Mouse (Mus musculus) cerebellum, adult 8-10 months (tissue): ENCODE data around the gene Sit1.

Experiments used
- DNase-seq: peaks from one replicate; pipeline ENCODE4 v3.0.0; 2022

Sit1 gene

DNA sequence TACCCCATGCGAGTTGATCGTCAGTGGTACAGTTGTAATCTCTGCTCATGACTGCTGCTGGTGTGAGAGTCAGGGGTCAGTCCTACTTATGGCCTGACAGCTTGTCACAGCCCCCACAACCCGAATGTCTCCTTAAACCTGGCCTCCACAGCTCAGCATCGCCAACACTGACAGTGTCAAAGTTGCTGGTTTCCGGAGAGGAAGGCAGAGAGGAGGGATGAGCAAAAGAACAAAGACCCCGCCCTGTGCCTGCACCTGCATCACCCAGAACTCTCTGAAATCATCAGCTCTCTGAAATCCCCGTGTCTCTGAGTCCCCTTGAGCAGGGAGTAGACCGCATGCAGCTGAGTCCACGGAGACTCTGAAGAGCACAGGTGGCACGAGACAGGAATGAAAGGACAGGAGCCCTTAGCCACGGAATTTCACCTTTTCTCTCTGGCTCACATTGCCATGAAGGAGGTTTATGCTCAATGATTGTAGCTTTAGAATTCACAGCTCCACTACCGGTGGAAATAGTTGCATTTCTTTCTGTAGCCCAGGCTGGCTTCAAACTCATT, at the start of gene Sit1:
Sit1 (minus strand) TSS at position 200 of the 557 bp plus-strand sequence.
- DNase-seq, result no peak

DNA sequence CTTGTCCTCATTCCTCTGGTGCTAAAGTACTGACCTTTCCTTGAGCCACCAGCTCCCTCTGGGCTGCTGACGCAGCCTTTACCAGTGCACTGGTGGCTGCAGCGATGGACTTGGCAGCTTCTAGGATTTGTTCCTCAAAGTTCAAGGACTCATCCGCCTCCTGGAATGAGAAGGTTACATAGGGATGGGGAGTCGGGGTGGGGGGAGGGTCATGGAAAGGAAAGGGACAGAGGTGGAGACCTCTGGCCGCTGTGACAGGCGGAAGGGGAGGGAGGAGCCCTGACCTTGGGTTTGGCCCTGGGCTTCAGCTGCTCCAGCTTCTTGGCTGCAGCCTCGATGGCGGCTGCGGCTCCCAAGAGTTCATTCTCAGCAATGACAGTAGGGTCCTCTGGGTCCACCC, 49.7 kb upstream of the Sit1 start:
- DNase-seq, result no peak

DNA sequence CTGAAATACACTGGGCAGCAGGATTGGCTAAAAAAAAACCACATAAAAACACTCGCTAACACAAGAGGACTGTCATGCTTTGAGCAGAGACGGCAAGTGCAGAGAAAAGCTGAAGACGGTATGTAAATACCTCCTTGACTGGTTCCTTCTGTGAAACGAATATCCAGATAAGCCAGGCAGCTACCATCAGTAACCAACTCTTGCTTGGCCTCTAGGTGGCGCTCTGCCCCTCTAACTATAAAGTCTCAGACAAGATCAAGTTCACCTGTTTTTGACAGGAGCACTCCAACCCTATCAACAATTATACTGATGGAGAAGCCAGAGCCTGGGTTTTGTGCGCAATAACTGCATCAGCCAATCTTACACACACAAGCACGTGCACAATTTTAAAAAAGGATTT, 47.0 kb upstream of the Sit1 start:
- peak; percentile 68 for DNase-seq

- no peak for DNase-seq
Observed at GRCm38 (mm10) chr4:43530081-43530501, 46.6 kb upstream of the Sit1 start.

DNA sequence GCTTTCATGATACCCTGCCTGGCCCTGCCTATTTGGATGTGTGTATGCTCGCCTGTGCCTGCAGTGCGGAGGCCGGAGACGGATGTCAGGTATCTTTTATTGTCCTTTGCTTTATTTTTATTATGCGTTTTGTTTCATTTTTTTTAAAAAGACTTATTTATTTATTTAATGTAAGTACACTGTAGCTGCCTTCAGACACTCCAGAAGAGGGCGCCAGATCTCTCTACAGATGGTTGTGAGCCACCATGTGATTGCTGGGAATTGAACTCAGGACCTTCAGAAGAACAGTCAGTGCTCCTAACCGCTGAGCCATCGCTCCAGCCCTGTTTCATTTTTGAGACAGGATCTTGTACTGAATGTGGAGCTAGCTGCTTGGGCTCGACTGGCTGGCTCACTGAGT, 45.0 kb upstream of the Sit1 start:
- no peak for DNase-seq

DNA sequence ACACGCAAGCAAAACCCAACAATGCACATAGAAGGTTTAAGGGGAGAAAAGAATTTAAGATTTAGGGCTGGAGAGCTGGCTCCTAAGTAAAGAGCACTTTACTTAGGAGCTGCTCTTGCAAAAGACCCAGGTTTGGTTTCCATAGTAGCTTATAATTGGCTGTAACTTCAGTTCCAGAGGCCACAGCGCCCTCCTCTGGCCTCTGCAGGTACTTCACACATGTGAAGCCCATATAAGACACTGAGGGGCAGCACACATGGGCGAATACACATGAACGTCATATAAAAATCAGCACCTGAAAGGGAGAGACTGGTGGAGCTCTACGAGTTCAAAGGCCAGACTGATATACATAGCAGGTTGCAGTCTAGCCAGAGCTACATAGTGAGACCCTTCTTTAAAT, 44.3 kb upstream of the Sit1 start:
- no peak for DNase-seq

GRCm38 (mm10) chr4:43519956-43520355, 36.4 kb upstream of the Sit1 start:
- DNase-seq, result peak; percentile 90

DNA sequence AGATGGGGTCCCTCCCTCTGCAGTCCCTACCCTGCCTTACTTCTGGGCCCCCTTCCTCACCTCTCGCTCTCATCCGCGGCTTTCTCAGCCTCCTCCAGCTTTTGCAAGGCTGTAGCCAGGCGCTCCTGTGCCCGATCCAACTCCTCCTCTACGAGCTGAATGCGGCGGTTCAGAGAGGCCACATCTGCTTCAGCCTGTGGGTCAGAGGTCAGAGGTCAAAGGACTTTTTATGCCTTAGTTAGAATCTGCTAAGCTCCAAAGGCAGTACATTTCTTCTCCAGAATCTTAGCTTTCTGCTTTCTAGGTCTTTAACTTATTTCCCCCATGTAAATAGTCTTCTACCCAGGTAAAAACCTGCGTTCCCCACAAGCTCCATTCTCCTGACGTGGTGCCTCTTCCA, 36.0 kb upstream of the Sit1 start:
- no peak for DNase-seq

- DNase-seq, result no peak
Observed at GRCm38 (mm10) chr4:43515764-43516708, 32.5 kb upstream of the Sit1 start.

DNA sequence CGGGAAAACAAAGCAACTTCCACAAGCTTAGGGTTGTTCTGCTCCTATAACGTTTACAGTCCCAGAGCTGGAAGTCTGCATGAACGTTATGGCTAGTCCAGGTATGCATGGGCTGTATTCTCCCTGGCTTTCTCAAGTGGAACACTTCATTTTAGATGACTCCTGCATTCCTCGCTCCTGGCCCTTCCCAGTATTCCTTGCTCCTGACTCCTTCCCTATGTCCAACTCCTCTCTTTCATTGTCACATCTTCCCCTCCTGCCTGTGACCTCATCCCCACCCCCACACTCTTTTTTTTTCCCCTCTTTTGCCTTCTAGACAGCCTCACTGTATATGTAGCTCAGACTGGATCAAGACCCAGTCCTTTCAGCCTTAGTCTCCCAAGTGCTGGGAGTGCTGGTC, 30.3 kb upstream of the Sit1 start:
- no peak for DNase-seq

DNA sequence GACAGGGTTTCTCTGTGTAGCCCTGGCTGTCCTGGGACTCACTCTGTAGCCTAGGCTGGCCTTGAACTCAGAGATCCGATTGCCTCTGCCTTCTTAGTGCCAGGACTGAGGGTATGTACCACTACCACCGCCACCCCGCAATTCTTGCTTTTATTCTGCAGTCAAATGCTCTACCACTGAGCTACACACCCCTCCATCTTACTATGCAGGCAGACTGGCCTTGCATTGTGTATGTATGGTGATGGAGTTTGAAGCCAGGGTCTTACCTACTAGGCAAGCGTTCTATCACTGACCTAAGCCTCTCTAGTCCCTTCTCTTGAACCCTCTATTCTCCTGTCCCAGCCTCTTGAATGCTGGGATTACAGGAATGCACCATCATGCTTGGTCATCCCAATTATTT, 29.8 kb upstream of the Sit1 start:
- DNase-seq, result no peak

GRCm38 (mm10) chr4:43512653-43513052, 29.1 kb upstream of the Sit1 start:
- no peak for DNase-seq

GRCm38 (mm10) chr4:43511675-43512454, 28.3 kb upstream of the Sit1 start:
- DNase-seq, result no peak

DNA sequence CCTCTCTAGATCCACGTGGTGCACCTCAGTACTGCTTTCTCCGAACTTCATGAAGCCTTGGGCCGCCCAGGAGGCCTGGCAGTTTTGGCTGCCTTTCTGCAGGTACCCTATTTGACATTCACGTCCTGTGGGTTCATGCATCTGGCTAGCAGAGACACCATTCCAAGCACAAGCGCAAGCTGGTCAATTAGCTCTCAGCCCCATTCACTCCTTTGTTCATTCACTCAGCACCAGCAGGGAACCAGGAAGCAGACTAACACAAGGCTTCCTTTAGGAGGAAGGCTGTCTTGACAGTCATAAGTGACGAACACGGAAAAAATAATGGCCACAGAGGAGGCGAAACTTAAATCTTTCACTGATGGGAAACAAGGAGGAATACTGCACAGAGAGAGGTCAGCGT, 25.6 kb upstream of the Sit1 start:
- DNase-seq, result no peak

DNA sequence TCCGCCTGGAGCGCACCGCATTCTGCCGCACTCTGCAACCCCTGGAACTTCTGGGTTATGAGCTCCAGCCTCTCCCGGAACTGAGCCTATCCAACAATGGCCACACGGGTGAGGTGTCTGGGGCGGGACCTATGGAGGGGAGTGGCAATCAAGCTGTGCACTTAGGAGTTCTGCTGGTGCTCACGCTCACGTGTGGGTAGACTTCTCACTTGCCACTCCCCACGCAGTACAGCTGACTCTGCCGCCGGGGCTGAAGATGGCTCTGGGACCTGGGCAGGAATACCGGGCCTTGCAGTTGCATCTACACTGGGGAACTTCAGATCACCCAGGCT, 25.1 kb upstream of the Sit1 start:
- no peak for DNase-seq

DNA sequence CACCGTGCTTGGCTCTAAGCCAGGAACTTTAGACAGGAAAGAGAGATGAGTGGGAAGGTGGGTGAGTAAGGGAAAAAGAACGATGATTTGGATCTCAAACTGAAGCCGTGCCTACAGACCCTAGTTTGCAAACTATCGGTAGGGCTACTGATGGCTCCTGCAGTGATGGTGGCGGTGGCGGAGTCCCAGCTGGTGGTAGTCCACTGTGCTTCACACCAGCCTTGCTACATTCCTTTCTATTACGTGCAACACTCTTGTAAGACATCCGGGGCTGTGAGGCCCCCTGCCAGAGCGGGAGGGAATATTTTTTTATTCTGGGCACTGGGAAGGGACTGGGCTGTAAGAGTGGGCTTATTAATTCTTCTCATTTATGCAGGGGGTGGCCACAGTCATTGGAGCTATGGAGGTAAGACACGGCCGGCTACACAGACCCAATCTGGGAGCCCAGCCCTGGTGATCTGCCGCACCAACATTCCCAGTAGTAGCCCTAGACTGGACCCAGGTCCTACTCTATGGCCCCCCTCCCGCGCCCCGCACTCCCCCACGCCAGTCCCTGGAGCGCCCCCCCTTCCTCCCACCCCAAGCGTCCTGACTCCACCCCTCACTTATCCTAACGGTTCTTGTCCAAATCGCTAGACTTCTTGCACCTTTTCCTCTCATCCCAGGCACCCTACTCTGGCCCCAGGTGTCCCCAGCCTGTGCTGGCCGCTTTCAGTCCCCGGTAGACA, 24.6 kb upstream of the Sit1 start:
- no peak for DNase-seq

DNA sequence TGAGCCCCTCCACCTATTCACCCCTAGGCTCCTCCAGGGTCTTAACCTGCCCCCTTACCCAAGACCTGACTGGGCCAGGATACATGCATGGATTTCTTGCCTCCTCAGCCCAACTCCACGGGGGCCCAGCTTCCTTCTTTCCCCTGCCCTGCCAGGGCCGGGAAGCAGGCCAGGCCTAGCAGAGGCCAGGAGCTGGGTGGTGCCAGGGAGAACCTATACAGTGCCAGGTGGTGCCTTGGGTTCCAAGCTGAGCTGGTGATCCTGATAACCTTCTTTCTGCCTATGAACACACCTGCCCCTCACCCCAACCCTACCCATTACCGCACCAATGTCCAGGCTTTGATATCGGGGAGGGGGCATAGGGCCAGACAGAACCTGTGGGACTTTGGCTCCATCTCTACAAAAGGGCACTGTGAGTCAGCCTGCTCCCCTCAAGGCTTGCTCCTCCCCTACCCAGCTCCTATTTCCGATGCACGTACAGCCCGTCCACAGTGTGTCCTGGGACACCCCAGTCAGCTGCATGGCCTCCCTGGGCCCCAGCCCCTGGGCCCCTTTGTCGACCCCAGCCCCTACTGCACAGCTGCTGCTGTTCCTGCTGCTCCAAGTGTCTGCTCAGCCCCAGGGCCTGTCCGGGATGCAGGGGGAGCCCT, 23.1 kb upstream of the Sit1 start, which contains the start of gene Car9:
Car9 (plus strand) TSS at position 431 of the 650 bp plus-strand sequence.
- peak; percentile 86 for DNase-seq

DNA sequence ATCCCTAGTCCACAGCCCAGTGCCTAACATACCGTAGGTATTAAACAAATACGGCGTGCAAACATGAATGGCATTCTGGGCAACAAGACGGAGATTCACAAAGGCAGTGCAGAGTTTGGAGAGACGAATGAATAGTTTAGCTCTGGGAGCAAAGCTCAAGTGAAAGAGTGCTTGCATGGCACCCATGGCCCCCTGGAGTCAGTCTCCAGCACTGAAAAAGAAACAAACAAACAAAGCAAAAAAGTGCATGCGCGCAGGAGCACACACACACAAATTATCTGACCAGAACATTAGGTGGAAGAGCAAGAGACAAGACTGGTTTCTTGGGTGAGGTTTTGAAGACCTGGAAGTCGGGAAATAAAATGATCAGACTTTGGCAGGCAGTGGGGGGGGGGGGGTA, 22.5 kb upstream of the Sit1 start:
- DNase-seq, result no peak

GRCm38 (mm10) chr4:43504269-43504668, 20.7 kb upstream of the Sit1 start:
- no peak for DNase-seq

DNA sequence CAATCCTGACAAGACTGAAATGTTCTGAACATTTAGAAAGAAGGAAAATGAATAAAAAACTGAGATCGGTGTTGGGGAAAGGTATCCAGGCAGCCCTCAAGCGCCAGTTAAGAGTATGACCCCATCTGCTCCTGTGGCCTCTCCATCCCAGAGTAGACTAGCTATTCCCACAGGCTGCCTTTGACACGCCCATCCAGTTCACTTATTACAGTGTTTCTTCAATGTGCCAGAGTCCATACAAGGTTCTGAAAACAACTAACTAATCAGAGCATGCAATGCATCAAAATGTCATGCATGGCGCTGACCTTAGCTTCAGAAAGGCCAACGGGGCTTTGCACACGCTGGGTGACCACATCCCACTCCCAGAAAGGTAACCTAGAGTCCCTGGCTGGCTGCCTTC, 20.0 kb upstream of the Sit1 start:
- no peak for DNase-seq

- DNase-seq, result no peak
Observed at GRCm38 (mm10) chr4:43503041-43503440, 19.5 kb upstream of the Sit1 start.
